Mouse (Mus musculus) T-helper 17 cell (primary cell): ENCODE results near the gene Ppbp.

Source experiments
- in situ Hi-C, 2 experiments: fragments of 300-600 bp; cut with MboI, MseI; formaldehyde crosslinking; loops; 1 replicate in 1 of 2; 2 replicates in 1 of 2; pipeline ENCODE4 v1.15.1; 2025; ENCODE audit warnings: high pct_unique_total_duplicates in 2 of 2

Ppbp gene

GRCm38 (mm10) chr5:90785659-90786588 lies 17.6 kb downstream of the Ppbp start, which contains the start of gene Cxcl3:
Cxcl3 (plus strand) TSS chr5:90786103.
- in situ Hi-C loops, result loop anchor here in 1 of 2 experiments (5.0 kb wide), 1 partner anchor 129 kb away; no protein-coding TSS in a partner anchor

GRCm38 (mm10) chr5:90788114-90788513 lies 19.8 kb downstream of the Ppbp start:
- in situ Hi-C loops, result loop anchor here in 1 of 2 experiments (5.0 kb wide), 1 partner anchor 131 kb away; no protein-coding TSS in a partner anchor

- in situ Hi-C loops, result loop anchor here in 1 of 2 experiments (5.0 kb wide), 1 partner anchor 132 kb away; no protein-coding TSS in a partner anchor
Observed at GRCm38 (mm10) chr5:90789306-90790073, 21.2 kb downstream of the Ppbp start.

- in situ Hi-C loops, result no loop called here
Observed at GRCm38 (mm10) chr5:90790074-90790502, 21.8 kb downstream of the Ppbp start.

- in situ Hi-C loops, result no loop called here
Observed at GRCm38 (mm10) chr5:90794195-90794625, 25.9 kb downstream of the Ppbp start, which contains the start of gene Cxcl15. Cxcl15 (plus strand) TSS chr5:90794534.

- in situ Hi-C loops, result loop anchor here in 1 of 2 experiments (5.0 kb wide), 1 partner anchor 102 kb away; no protein-coding TSS in a partner anchor
Observed at GRCm38 (mm10) chr5:90795392-90795791, 27.1 kb downstream of the Ppbp start.

- in situ Hi-C loops, result loop anchor here in 1 of 2 experiments (5.0 kb wide), 1 partner anchor 38 kb away; no protein-coding TSS in a partner anchor
Observed at GRCm38 (mm10) chr5:90804574-90804973, 36.3 kb downstream of the Ppbp start.

- in situ Hi-C loops, result no loop called here
Observed at GRCm38 (mm10) chr5:90806050-90806449, 37.7 kb downstream of the Ppbp start.

- in situ Hi-C loops, result no loop called here
Observed at GRCm38 (mm10) chr5:90807176-90807950, 39.0 kb downstream of the Ppbp start.
